Mouse (Mus musculus) kidney, postnatal 4 days (tissue): ENCODE results near the gene Syt11.
"Not testable (repeated sequence)": the region's sequence is repeated elsewhere in the genome, so short reads cannot be mapped to it uniquely, and the experiment has no call there.

Source experiments
- DNase-seq, 2 experiments: peaks; one replicate each; pipeline ENCODE4 v3.0.0; 2021; ENCODE audit warnings: mixed read lengths in 2 of 2

Gene Syt11

GRCm38 (mm10) chr3:88719098-88719497 lies 55.9 kb downstream of the Syt11 start:
- peak; percentile 32 to 59 for DNase-seq

- DNase-seq, result no peak
Observed at GRCm38 (mm10) chr3:88717831-88718230, 57.1 kb downstream of the Syt11 start.

- DNase-seq, result peak; percentile 52 to 65
Observed at GRCm38 (mm10) chr3:88717198-88717798, 57.7 kb downstream of the Syt11 start.

- peak; percentile 92 to 94 for DNase-seq
Observed at GRCm38 (mm10) chr3:88716399-88717197, 58.4 kb downstream of the Syt11 start, which contains the start of gene Rit1. Gene Rit1 (plus strand): TSS chr3:88716838.

- DNase-seq, result not testable (repeated sequence)
Observed at GRCm38 (mm10) chr3:88715716-88716115, 59.2 kb downstream of the Syt11 start.

GRCm38 (mm10) chr3:88714725-88715124 lies 60.2 kb downstream of the Syt11 start:
- no peak for DNase-seq

GRCm38 (mm10) chr3:88713709-88714108 lies 61.3 kb downstream of the Syt11 start:
- no peak for DNase-seq

- DNase-seq, result no peak
Observed at GRCm38 (mm10) chr3:88701222-88701621, 73.7 kb downstream of the Syt11 start.

GRCm38 (mm10) chr3:88700247-88700646 lies 74.7 kb downstream of the Syt11 start:
- no peak for DNase-seq

- no peak for DNase-seq
Observed at GRCm38 (mm10) chr3:88698834-88699233, 76.1 kb downstream of the Syt11 start.

GRCm38 (mm10) chr3:88698051-88698450 lies 76.9 kb downstream of the Syt11 start:
- no peak for DNase-seq

GRCm38 (mm10) chr3:88695545-88695944 lies 79.4 kb downstream of the Syt11 start:
- no peak for DNase-seq
